Mouse (Mus musculus): Measurements from ENCODE around the gene Kif5a. TPM values are rescaled to one million over a fixed set of nuclear protein-coding genes. Genes with fewer than 3 reads are reported as not detected.
A peak's percentile ranks its signal among the peaks of the same experiment; 100 is the strongest.

Kif5a gene
- polyA plus RNA-seq, 1 experiment from 2014 or later, result 3.7 TPM

DNA sequence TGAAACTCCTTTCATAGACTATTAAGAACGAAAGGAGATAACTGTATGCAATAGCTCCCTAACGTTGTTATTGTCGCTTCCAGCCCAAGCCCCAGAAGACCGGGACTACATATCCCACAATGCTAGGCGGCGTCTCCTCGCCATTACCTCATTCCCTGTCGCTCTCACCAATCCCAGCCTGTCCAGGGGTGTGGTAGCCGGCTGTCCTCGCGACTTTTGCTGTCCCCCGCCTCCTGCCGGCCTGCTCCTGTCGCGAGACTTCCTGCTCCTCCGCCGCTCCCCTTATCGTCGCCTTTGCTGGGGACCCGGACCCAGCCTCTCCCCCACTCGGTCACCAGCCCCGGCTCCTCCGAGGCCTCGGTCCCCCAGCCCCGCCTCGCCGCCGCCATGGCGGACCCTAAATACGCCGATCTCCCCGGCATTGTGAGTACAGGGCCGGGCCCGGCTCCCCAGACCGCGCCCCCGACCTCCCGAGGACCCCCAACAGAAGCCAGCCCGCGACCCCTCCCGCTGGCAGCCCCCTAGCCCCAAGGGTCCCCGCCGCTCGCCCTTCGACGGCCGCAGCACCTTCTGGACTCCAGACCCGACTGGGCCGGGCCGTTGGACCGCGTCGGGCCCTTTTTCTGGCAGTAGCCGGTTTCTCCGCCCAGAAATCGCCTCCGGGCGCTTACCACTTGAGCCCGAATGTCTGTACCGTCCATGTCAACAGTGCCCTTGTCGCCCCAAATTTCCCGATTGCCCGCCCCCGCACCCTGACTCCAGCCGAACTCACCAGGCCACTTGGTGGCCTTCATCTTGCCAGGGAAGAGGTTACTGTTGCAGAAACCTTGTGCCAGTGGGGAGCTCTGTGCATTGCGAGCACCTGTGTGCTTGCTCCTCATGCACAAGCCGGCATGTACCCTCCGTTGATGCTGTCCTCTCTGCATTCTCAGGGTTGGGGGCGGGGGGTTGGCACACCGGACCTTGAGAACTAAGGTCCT, 3.3 kb upstream of the Kif5a start, which contains the start of gene Dctn2:
TSS of gene Dctn2 (plus strand) at position 257 of the 980 bp plus-strand sequence.
- Histone ChIP-seq H3K4me3 (ENCODE audit: low read depth, low read length) (peak within 1 kb of the TSS; percentile 97), H3K4me2 (replicated peaks; ENCODE audit: low read depth) (peak within 1 kb of the TSS; percentile 82), H3K36me3 (ENCODE audit: control insufficient read depth, insufficient read depth) (peaks cover 25% of the 10 kb centered on the region), H3K4me1 (replicated peaks; ENCODE audit: control insufficient read depth, insufficient read depth, low read length) (peaks cover 7% of the 10 kb centered on the region; the same call in 1 of the 2 replicates), H3K27me3 (replicated peaks; ENCODE audit: control insufficient read depth, insufficient read depth, low read length) (peaks cover 22% of the 10 kb centered on the region), H3K9me3 (ENCODE audit: control insufficient read depth) (no peaks in the 10 kb centered on the region), H3K9ac (ENCODE audit: low read depth, low read length) (peak within 1 kb of the TSS; percentile 100), H3K27ac (ENCODE audit: low read depth, low read length) (peak within 1 kb of the TSS; percentile 96)
- TF ChIP-seq CTCF (IDR thresholded peaks at IDR 0.05; ENCODE audit: low read depth), result peak; percentile 28
- WGBS, result under 1% methylated on average over 69 of the region's 70 CpGs
- peak; percentile 96 for ATAC-seq

DNA sequence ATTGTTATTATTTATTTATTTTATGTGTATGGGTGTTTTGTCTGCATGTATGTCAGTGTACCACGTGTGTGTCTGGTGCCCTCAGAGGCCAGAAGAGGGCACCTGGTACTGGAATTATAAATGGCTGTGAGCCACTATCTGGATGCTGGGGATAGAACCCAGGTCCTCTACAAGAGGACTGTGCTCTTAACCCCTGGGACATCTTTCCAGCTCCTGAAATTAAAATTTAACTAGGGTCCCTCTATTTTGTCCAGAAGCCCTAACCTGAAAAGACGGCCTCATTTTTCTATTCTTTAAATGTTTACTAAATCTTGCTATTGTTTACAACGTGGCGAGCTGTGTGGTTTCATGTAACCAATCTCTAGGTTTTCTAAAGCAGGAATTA, 2.6 kb upstream of the Kif5a start:
- 29% methylated on average over 4 of the region's 4 CpGs for WGBS
- no peak overlapping the region for H3K9ac ChIP-seq (ENCODE audit: low read depth, low read length)
- peaks cover 7% of the 10 kb centered on the region; the same call in 1 of the 2 replicates for H3K4me1 ChIP-seq (replicated peaks; ENCODE audit: control insufficient read depth, insufficient read depth, low read length)
- peak; percentile 28; the same call in 1 of the 2 replicates for ATAC-seq
- no peaks in the 10 kb centered on the region for H3K9me3 ChIP-seq (ENCODE audit: control insufficient read depth)
- H3K4me2 ChIP-seq (replicated peaks; ENCODE audit: low read depth), result peak overlapping the region; percentile 18; the same call in 1 of the 2 replicates
- TF ChIP-seq CTCF (IDR thresholded peaks at IDR 0.05; ENCODE audit: low read depth), result peak; percentile 48
- H3K27ac ChIP-seq (ENCODE audit: low read depth, low read length), result no peak overlapping the region
- peaks cover 22% of the 10 kb centered on the region for H3K27me3 ChIP-seq (replicated peaks; ENCODE audit: control insufficient read depth, insufficient read depth, low read length)
- peaks cover 19% of the 10 kb centered on the region for H3K36me3 ChIP-seq (ENCODE audit: control insufficient read depth, insufficient read depth)
- H3K4me3 ChIP-seq (ENCODE audit: low read depth, low read length), result peak overlapping the region; percentile 97; the same call in 1 of the 2 replicates

- Histone ChIP-seq H3K9me3 (ENCODE audit: control insufficient read depth) (no peaks in the 10 kb centered on the region), H3K4me3 (ENCODE audit: low read depth, low read length) (no peak overlapping the region), H3K9ac (ENCODE audit: low read depth, low read length) (no peak overlapping the region), H3K27ac (ENCODE audit: low read depth, low read length) (no peak overlapping the region), H3K4me2 (replicated peaks; ENCODE audit: low read depth) (no peak overlapping the region), H3K36me3 (ENCODE audit: control insufficient read depth, insufficient read depth) (peaks cover 12% of the 10 kb centered on the region), H3K4me1 (replicated peaks; ENCODE audit: control insufficient read depth, insufficient read depth, low read length) (peaks cover 7% of the 10 kb centered on the region; the same call in 1 of the 2 replicates), H3K27me3 (replicated peaks; ENCODE audit: control insufficient read depth, insufficient read depth, low read length) (peaks cover 22% of the 10 kb centered on the region)
- ATAC-seq, result no peak
- no peak for TF ChIP-seq CTCF (IDR thresholded peaks at IDR 0.05; ENCODE audit: low read depth)
- 70% methylated on average over 4 of the region's 4 CpGs for WGBS
Observed at GRCm38 (mm10) chr10:127264971-127265370, 1.8 kb upstream of the Kif5a start.

DNA sequence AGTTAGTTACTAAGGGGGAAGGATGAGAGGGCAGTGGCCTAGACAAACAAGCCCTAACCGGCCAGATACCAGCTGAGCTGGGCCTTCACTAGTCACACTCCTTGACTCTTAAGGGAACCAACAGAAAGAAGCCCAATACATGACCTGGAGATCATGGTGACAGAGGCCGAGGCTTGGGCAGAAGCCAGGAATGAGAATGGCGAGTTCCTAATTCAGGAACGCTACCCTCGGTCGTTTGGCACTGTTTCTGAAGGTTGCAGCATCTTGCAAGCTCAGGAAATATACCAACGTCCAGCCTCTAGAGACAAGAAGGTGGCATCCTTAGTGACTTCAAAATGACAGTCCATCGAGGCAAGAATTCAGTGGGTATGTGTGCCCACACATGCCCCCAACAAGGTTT, 1.2 kb upstream of the Kif5a start:
- Histone ChIP-seq H3K27me3 (replicated peaks; ENCODE audit: control insufficient read depth, insufficient read depth, low read length) (peaks cover 22% of the 10 kb centered on the region), H3K4me3 (ENCODE audit: low read depth, low read length) (no peak overlapping the region), H3K4me2 (replicated peaks; ENCODE audit: low read depth) (no peak overlapping the region), H3K4me1 (replicated peaks; ENCODE audit: control insufficient read depth, insufficient read depth, low read length) (peaks cover 7% of the 10 kb centered on the region; the same call in 1 of the 2 replicates), H3K9ac (ENCODE audit: low read depth, low read length) (no peak overlapping the region), H3K27ac (ENCODE audit: low read depth, low read length) (no peak overlapping the region), H3K36me3 (ENCODE audit: control insufficient read depth, insufficient read depth) (peaks cover 9% of the 10 kb centered on the region; the same call in 1 of the 2 replicates), H3K9me3 (ENCODE audit: control insufficient read depth) (no peaks in the 10 kb centered on the region)
- 74% methylated on average over 8 of the region's 8 CpGs for WGBS
- no peak for TF ChIP-seq CTCF (IDR thresholded peaks at IDR 0.05; ENCODE audit: low read depth)
- ATAC-seq, result no peak

DNA sequence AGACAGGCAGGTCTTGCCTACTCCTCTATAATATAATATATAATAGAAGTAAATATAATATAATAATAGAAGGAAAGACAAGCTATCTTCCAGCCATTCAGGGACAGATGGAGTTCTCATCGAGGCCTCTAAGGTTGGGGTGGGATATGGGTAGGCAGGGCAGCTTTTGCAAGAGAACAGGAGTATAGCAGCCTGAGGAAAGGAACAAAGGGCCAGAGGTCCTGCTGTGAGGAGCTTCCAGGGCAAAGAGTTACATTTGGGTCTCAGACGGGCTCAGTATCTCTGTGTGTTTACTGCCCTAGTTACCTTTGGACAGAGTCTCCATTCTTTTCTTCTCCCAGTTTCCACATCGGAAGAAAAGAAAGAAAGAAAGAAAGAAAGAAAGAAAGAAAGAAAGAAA, 483 bp upstream of the Kif5a start:
- ATAC-seq, result no peak

More for the DNA sequence above, 483 bp upstream of the Kif5a start:
- no peak for TF ChIP-seq CTCF (IDR thresholded peaks at IDR 0.05; ENCODE audit: low read depth)
- no peak overlapping the region for H3K9ac ChIP-seq (ENCODE audit: low read depth, low read length)
- H3K27ac ChIP-seq (ENCODE audit: low read depth, low read length), result no peak overlapping the region
- peaks cover 22% of the 10 kb centered on the region for H3K27me3 ChIP-seq (replicated peaks; ENCODE audit: control insufficient read depth, insufficient read depth, low read length)
- no peak overlapping the region for H3K4me3 ChIP-seq (ENCODE audit: low read depth, low read length)
- H3K9me3 ChIP-seq (ENCODE audit: control insufficient read depth), result no peaks in the 10 kb centered on the region
- WGBS, result 62% methylated on average over 3 of the region's 3 CpGs
- H3K4me1 ChIP-seq (replicated peaks; ENCODE audit: control insufficient read depth, insufficient read depth, low read length), result peaks cover 7% of the 10 kb centered on the region; the same call in 1 of the 2 replicates
- H3K4me2 ChIP-seq (replicated peaks; ENCODE audit: low read depth), result no peak overlapping the region
- H3K36me3 ChIP-seq (ENCODE audit: control insufficient read depth, insufficient read depth), result peaks cover 3% of the 10 kb centered on the region; the same call in 1 of the 2 replicates

Measured in intestine, postnatal 0 days (tissue).